Mouse (Mus musculus): ENCODE data around the gene Nr2f6.
"Not testable (repeated sequence)": the region's sequence is repeated elsewhere in the genome, so short reads cannot be mapped to it uniquely, and the experiment has no call there.

Nr2f6 gene

DNA sequence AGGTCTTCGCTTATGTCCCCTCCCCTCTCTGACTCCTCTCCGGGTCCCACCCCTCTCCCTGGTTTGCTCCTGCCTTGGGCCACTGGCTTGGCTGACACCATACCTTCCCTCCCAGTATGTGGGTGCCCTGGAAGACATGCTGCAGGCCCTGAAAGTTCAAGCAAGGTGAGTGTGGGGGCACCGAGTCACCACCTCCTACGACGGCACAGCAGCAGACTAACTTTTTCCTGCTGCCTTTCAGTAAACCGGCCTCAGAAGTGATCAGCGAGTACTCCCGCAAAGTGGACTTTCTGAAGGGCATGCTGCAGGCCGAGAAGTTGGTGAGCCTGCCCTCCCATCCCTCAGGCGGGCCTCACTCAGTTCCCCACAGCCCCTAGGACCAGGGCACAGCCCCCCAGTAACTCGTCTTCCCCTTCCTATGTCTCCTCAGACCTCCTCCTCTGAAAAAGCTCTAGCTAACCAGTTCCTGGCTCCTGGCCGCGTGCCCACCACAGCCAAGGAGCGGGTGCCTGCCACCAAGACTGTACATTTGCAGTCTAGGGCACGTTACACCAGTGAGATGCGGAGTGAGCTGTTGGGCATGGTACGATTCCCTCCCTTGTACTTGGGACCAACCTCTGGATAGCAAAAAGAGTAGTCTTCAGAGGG, 14.1 kb downstream of the Nr2f6 start:
- DNase-seq (ENCODE audit: low spot score), result no peak

DNA sequence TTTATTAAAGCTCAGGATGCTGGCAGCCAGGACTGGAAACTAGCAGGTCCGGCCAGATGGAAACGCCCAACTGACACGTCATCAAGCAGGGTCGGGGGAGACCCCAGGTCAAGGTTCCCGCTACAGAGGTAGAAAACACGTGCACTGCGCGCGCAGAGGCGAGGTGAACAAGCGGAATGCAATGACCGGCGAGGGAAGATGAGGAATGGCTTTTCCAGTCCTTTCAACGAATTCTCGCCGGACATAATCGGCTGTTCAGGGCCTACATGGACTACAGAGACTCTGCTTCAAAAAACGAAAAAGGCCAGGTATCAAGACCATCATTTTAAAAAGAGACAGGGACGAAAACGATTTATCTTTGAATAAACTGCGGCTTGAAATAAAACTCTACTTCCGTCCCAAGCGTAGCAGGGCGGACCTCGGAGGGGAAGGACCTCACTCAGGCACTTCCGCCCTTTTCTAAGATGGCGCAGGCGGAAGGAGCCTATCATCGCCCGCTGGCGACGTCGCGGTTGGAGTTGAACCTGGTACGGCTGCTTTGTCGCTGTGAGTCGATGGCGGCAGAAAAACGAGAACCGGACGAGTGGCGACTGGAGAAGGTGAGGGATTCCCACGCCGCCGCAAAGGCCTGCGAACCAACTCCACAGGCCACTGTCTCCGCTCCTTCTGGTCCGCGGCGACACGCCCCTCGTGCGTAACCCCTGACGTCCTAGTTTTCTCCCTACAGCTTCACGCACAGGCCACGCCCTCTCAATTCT, 14.8 kb downstream of the Nr2f6 start, which contains the start of gene Use1:
Use1 (plus strand) TSS at position 78 of the 758 bp plus-strand sequence.
- DNase-seq (ENCODE audit: low spot score), result peak; percentile 89

DNA sequence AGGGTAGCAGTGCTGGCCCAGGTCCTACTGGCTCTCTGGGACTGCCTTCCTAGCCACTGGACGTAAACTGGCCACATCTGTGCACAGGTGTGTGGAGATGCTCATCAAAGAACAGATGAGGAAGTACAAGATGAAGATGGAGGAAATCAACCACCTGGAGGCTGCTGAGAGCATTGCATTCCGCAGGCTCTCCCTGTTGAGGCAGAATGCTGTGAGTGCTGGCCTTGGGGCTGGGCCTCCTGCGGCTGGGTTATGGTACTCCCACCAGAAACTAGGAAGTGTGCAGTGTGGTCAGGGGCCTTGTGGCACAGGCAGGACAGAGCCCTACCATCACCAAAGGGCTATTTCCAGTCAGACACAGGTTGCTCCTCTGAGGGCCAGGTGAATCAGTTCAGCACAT, 23.7 kb downstream of the Nr2f6 start:
- DNase-seq (ENCODE audit: low spot score), result no peak

DNA sequence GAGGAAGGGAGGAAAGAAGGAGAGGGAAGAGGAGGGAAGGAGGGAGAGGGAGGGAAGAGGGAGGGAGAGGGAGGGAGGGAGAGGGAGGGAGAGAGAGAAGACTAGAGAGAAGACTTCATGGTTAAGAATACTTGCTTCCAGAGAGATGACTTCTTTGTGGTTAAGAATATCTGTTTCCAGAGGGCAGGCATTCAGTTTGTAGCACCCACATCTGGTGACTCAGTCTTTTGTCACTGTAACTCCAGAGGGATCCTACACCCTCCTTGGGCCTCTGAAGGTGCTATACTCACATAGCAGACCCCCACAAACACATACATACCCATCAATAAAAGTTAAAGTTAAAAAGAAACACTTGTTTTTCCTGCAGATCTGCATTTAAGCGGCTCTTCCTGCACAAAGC, 30.2 kb downstream of the Nr2f6 start:
- DNase-seq (ENCODE audit: low spot score), result no peak

DNA sequence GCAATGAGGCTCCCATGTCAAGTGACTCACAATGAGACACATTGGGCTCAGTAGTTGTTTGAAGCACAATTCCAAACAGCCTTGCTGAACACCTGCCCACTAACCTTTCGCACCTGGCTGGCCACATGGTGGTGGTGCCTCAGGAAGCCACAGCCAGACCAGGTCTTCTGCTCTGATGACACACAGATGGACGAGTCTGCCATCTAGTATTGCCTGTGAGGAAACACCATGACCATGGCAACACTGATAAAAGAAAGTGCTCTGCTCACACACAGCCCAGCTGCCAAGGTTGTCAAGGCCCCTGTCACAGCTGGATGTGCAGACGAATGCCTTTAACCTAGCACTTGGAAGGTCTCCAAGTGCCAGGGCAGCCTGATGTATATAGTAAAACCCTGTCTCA, 30.6 kb downstream of the Nr2f6 start:
- DNase-seq (ENCODE audit: low spot score), result no peak

DNA sequence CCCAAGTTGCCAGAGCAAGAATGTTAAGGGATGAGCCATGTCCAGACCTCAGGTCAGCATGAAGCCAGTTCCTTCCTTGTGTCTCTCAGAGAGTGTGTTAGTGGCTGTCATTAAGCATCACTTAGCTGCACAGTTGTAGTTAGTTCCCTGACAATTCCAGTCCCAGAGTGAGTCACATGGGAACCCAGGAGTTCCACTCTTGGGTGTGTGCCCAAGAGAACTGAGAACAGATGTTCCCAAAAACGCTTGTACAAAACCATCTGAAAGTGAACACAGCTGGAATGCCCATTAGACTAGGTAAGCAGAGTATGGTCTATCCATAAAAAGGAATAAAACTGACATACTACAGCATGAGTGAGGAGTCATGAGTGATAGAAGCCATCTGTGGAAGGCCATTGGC, 35.2 kb downstream of the Nr2f6 start:
- no peak for DNase-seq (ENCODE audit: low spot score)

DNA sequence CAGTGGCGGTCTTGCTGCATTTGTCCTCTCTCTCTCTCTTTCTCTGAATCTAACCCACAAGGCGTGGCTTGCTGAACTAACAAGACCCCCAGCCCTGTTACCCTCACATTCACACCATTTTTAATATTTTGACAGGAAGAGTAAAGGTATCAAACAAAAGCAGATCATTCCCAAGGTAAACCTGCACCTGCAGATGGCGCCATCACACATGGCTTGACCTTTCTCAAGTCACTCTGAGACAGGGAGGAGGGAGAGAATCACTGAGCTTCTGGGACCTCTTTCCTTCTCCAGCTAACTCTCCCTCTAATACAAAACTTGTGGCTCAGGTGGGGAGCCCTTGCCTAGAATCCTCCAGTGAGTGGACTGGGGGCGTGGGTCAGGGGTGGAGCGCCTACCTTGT, 41.1 kb downstream of the Nr2f6 start:
- DNase-seq (ENCODE audit: low spot score), result peak; percentile 71

DNA sequence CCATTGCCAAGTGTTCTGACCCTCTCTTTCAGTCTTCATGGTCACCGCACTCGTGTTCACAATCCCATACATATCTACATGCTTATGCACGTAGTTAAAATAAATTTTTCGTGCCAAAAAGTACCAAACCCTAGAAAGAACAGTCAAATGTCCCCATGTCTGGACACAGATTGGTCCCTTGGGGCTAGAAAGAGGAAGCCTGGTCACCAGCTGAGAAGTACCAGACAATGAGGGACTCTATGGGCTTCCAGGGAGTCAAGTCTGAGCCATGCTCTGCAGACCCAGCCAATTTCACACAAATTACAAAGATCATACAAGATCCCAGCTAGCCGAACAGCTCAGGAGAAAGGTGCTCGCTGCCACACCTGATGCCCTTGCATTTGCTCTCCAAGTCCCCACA, 43.9 kb downstream of the Nr2f6 start:
- not testable (repeated sequence) for DNase-seq (ENCODE audit: low spot score)

DNA sequence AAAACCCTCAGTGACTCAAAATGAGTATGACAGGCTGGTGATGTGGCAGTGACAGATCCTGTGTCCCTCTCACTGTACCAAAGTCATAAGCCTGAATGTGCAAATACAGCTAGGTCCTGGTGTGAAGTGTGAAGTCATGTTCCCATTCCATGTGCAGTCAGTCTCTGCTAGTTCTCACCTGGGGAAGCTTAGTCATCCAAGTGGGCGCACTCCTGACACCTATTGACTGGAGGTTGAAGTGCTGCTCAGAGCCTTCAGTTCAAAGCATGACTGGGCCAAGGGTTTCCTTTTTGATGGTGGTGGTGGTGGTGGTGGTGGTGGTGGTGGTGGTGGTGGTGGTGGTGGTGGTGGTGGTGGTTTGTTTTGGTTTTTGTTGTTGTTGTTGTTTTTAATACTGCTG, 56.9 kb downstream of the Nr2f6 start:
- peak; percentile 8 for DNase-seq (ENCODE audit: low spot score)
